Mouse (Mus musculus) CD4-positive helper T cell, adult 2 months (primary cell): ENCODE data around the gene Tspan8.
"Not testable (repeated sequence)": the region's sequence is repeated elsewhere in the genome, so short reads cannot be mapped to it uniquely, and the experiment has no call there.

Experiments
- DNase-seq: peaks from one replicate; pipeline ENCODE4 v3.0.0-alpha.2; 2012; ENCODE audit warnings: low read depth, missing footprints, low spot score

The Tspan8 gene

GRCm38 (mm10) chr10:115816511-115816910 is at the start of gene Tspan8:
Gene Tspan8, plus strand, starts transcription at chr10:115816832.
- DNase-seq: no peak

GRCm38 (mm10) chr10:115770032-115770431 is 46.6 kb upstream of the Tspan8 start:
- DNase-seq: no peak

GRCm38 (mm10) chr10:115774451-115774850 is 42.2 kb upstream of the Tspan8 start:
- DNase-seq: no peak

- DNase-seq: no peak
Observed at GRCm38 (mm10) chr10:115775945-115776905, 40.4 kb upstream of the Tspan8 start.

- no peak for DNase-seq
Observed at GRCm38 (mm10) chr10:115777366-115777765, 39.3 kb upstream of the Tspan8 start.

- no peak for DNase-seq
Observed at GRCm38 (mm10) chr10:115778624-115779023, 38.0 kb upstream of the Tspan8 start.

- DNase-seq: no peak
Observed at GRCm38 (mm10) chr10:115780239-115781016, 36.2 kb upstream of the Tspan8 start.

GRCm38 (mm10) chr10:115783232-115783631 is 33.4 kb upstream of the Tspan8 start:
- no peak for DNase-seq

- no peak for DNase-seq
Observed at GRCm38 (mm10) chr10:115790788-115791187, 25.8 kb upstream of the Tspan8 start.

GRCm38 (mm10) chr10:115796072-115796788 is 20.4 kb upstream of the Tspan8 start:
- no peak for DNase-seq

GRCm38 (mm10) chr10:115801464-115801863 is 15.2 kb upstream of the Tspan8 start:
- no peak for DNase-seq

- DNase-seq: not testable (repeated sequence)
Observed at GRCm38 (mm10) chr10:115803013-115803412, 13.6 kb upstream of the Tspan8 start.

GRCm38 (mm10) chr10:115803765-115804164 is 12.9 kb upstream of the Tspan8 start:
- no peak for DNase-seq

- no peak for DNase-seq
Observed at GRCm38 (mm10) chr10:115805987-115806386, 10.6 kb upstream of the Tspan8 start.

GRCm38 (mm10) chr10:115809169-115809568 is 7.5 kb upstream of the Tspan8 start:
- DNase-seq: no peak

GRCm38 (mm10) chr10:115811519-115811918 is 5.1 kb upstream of the Tspan8 start:
- DNase-seq: no peak

- no peak for DNase-seq
Observed at GRCm38 (mm10) chr10:115814878-115815277, 1.8 kb upstream of the Tspan8 start.

GRCm38 (mm10) chr10:115817056-115817724 is 558 bp downstream of the Tspan8 start:
- DNase-seq: no peak

GRCm38 (mm10) chr10:115825289-115825688 is 8.7 kb downstream of the Tspan8 start:
- no peak for DNase-seq

- no peak for DNase-seq
Observed at GRCm38 (mm10) chr10:115828872-115829271, 12.2 kb downstream of the Tspan8 start.

GRCm38 (mm10) chr10:115829696-115830095 is 13.1 kb downstream of the Tspan8 start:
- DNase-seq: no peak
